Mouse (Mus musculus) small intestine, adult 2 months (tissue): ENCODE results near the gene Zcchc9.

ENCODE experiments used
- CTCF ChIP-seq: fragments of 200-500 bp; IDR thresholded peaks from 2 replicates; pipeline ENCODE4 v1.5.1; 2012; ENCODE audit warnings: low read depth, mild to moderate bottlenecking, control low read depth, inconsistent platforms, low read length, moderate library complexity, mixed read lengths; ENCODE audit not compliant: insufficient replicate concordance, insufficient read length; ENCODE audit errors: extremely low read depth
- POLR2A ChIP-seq: fragments of 200-500 bp; IDR thresholded peaks from 2 replicates; pipeline ENCODE4 v1.6.1; 2012; ENCODE audit warnings: low read depth, mild to moderate bottlenecking, control low read depth, inconsistent platforms, low read length, moderate library complexity

DNA sequence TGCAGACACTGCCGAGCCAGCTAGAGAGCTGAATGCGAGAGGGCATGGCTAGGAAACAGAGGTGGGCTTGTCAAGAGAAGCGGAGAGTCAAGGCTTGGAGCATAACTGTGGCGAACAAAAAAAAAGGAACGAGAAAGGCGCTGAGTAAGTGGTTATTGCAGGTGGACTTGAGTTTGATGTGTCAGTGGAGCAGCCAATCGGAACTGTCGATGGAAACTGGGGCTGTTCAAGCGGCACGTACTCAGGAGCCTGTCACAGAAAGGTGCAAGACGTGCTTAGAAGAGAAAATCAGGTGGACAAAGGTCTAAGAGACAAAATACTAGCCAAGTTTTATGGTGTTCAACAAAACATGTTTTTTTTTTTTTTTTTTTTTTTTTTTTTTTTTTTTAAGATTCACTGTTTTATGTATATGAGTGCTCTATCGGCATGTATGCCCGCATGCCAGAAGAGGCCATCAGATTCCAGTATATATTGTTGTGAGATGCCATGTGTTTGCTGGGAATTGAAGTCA is 12.5 kb downstream of the Zcchc9 start:
- TF ChIP-seq CTCF: no peak
- TF ChIP-seq POLR2A: no peak
